Mouse (Mus musculus): ENCODE measurements around the gene Inpp5d. TPM values are rescaled to one million over a fixed set of nuclear protein-coding genes. Genes with fewer than 3 reads are reported as not detected.

Inpp5d gene
- polyA plus RNA-seq, 1 experiment: 86.5 TPM

GRCm38 (mm10) chr1:87636716-87637117, 16.6 kb downstream of the Inpp5d start:
- 82% methylated on average over 12 of the region's 12 CpGs for WGBS
- TF ChIP-seq POLR2A (IDR thresholded peaks at IDR 0.05; ENCODE audit: borderline replicate concordance, extremely low read depth, low read depth, low read length) (no peak), CTCF (IDR thresholded peaks at IDR 0.05; ENCODE audit: insufficient read depth, low read length) (no peak)
- H3K4me1 ChIP-seq (ENCODE audit: control insufficient read depth, insufficient read depth, low read length): peaks cover 37% of the 10 kb centered on the region
- H3K4me3 ChIP-seq (replicated peaks; ENCODE audit: extremely low read depth, low read depth, low read length): no peak overlapping the region
- no peak for DNase-seq

DNA sequence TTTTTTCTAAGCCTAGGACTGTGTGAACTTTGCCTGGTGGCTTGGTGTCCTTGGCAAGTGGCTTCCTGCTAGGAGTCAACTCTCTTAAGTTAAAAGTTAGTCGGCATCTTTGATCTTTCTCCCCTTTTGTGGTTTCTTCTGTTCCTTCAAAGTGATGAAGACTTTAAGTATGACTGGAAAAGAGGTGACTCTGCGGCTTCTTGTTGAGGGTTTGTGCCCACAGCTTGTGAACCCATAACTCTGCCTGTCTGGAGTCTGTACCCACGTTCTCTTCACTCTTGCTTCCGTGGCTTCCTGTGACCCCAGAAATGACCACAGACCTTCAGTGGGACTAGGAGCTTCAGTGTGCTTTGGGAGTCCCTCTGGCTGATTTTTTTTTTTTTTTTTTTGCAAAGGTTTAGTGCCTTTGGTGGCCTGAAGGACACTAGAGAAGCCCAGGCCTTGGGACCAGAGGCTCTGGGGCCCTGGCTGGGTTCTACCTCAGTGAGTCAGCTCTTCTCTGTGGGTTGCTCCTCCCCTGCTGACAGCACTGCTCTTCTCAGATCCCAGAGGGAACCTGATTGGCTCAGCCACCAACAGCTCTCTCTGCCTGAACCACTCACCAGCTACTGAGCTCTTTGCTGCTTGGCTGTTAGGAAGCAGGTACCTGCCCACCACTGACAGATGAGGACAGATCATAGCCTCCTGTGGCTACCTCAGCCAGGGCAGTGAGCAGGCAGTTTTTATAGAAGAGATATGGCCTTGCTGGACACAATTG, 17.2 kb downstream of the Inpp5d start:
- TF ChIP-seq CTCF (IDR thresholded peaks at IDR 0.05; ENCODE audit: insufficient read depth, low read length) (no peak), POLR2A (IDR thresholded peaks at IDR 0.05; ENCODE audit: borderline replicate concordance, extremely low read depth, low read depth, low read length) (no peak)
- Histone ChIP-seq H3K4me1 (ENCODE audit: control insufficient read depth, insufficient read depth, low read length) (peaks cover 38% of the 10 kb centered on the region), H3K4me3 (replicated peaks; ENCODE audit: extremely low read depth, low read depth, low read length) (no peak overlapping the region)
- DNase-seq: no peak
- WGBS: 66% methylated on average over 4 of the region's 4 CpGs

GRCm38 (mm10) chr1:87637878-87638600, 17.9 kb downstream of the Inpp5d start:
- Histone ChIP-seq H3K4me1 (ENCODE audit: control insufficient read depth, insufficient read depth, low read length) (peaks cover 36% of the 10 kb centered on the region), H3K4me3 (replicated peaks; ENCODE audit: extremely low read depth, low read depth, low read length) (no peak overlapping the region)
- DNase-seq: no peak
- no peak for TF ChIP-seq CTCF (IDR thresholded peaks at IDR 0.05; ENCODE audit: insufficient read depth, low read length)
- TF ChIP-seq POLR2A (IDR thresholded peaks at IDR 0.05; ENCODE audit: borderline replicate concordance, extremely low read depth, low read depth, low read length): no peak
- WGBS: 80% methylated on average over 4 of the region's 4 CpGs

GRCm38 (mm10) chr1:87639724-87640123, 19.6 kb downstream of the Inpp5d start:
- H3K4me3 ChIP-seq (replicated peaks; ENCODE audit: extremely low read depth, low read depth, low read length): no peak overlapping the region
- H3K4me1 ChIP-seq (ENCODE audit: control insufficient read depth, insufficient read depth, low read length): peaks cover 34% of the 10 kb centered on the region
- 45% methylated on average over 8 of the region's 8 CpGs for WGBS
- TF ChIP-seq CTCF (IDR thresholded peaks at IDR 0.05; ENCODE audit: insufficient read depth, low read length) (no peak), POLR2A (IDR thresholded peaks at IDR 0.05; ENCODE audit: borderline replicate concordance, extremely low read depth, low read depth, low read length) (no peak)
- no peak for DNase-seq

DNA sequence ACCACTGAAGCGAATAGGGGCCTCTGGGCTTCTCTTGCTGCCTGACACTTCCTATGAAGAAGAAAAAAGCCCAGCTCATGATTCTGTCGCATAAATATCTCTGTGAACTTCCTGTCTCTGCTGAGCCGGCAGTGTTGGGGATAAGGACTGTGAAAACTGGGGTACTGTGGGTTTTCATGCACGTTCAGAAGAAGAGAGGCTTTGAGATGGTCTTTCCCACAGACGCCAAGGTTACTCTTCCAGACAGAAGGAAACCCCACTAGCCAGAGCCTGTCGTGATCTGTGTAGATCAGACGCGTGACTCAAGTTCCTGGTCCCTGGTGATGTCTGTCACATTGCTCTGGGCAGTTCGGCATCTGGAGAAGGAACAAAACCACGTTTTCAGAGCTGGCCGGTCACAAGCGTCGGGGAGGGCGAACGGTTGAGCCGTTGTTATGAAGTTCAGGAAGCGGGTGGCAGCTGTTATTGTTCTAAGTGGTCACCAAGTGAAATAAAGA, 20.1 kb downstream of the Inpp5d start:
- peak; percentile 36; the same call in 1 of the 2 replicates for TF ChIP-seq POLR2A (IDR thresholded peaks at IDR 0.05; ENCODE audit: borderline replicate concordance, extremely low read depth, low read depth, low read length)
- TF ChIP-seq CTCF (IDR thresholded peaks at IDR 0.05; ENCODE audit: insufficient read depth, low read length): no peak
- 29% methylated on average over 17 of the region's 17 CpGs for WGBS
- peaks cover 32% of the 10 kb centered on the region for H3K4me1 ChIP-seq (ENCODE audit: control insufficient read depth, insufficient read depth, low read length)
- DNase-seq: peak; percentile 50
- no peak overlapping the region for H3K4me3 ChIP-seq (replicated peaks; ENCODE audit: extremely low read depth, low read depth, low read length)

DNA sequence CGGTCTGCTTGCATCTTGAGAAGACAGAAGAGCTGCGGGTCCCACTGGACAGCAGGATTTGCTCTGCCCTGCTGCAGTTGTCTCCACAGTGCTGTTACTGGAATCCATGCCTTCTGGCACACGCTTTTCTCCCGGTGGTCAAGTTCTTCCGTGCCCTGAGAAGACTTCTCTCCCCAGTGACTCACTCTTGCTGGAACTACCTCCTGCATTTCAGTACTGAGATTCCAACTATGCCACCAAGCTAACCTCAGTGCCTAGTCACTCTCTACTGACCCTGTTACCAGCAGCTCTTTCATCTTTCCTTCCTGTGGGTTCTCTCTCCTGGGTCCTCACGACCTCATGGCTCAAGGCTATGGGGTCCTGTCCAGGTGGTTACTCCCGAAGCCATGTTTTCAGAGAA, 22.9 kb downstream of the Inpp5d start:
- DNase-seq: no peak
- 84% methylated on average over 7 of the region's 7 CpGs for WGBS
- TF ChIP-seq CTCF (IDR thresholded peaks at IDR 0.05; ENCODE audit: insufficient read depth, low read length) (no peak), POLR2A (IDR thresholded peaks at IDR 0.05; ENCODE audit: borderline replicate concordance, extremely low read depth, low read depth, low read length) (no peak)
- no peak overlapping the region for H3K4me3 ChIP-seq (replicated peaks; ENCODE audit: extremely low read depth, low read depth, low read length)
- peaks cover 32% of the 10 kb centered on the region for H3K4me1 ChIP-seq (ENCODE audit: control insufficient read depth, insufficient read depth, low read length)

DNA sequence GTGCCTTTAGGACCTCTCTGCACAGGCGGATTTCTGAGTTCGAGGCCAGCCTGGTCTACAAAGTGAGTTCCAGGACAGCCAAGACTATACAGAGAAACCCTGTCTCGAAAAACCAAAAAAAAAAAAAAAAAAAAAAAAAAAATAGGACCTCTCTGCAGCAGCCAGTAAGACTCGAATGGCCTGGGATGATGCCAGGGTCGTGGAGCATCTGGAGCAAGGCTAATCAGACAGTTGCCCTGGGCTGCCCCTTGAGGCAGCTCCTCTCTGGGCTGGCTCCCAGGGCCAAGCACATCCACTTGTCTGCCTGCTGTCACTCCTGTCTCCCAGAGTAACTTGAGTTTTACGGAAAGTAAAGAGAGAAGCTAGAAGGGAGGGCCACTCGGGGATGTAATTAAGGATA, 24.9 kb downstream of the Inpp5d start:
- no peak for TF ChIP-seq POLR2A (IDR thresholded peaks at IDR 0.05; ENCODE audit: borderline replicate concordance, extremely low read depth, low read depth, low read length)
- no peak for TF ChIP-seq CTCF (IDR thresholded peaks at IDR 0.05; ENCODE audit: insufficient read depth, low read length)

GRCm38 (mm10) chr1:87645748-87646147, 25.6 kb downstream of the Inpp5d start:
- no peak for TF ChIP-seq CTCF (IDR thresholded peaks at IDR 0.05; ENCODE audit: insufficient read depth, low read length)
- TF ChIP-seq POLR2A (IDR thresholded peaks at IDR 0.05; ENCODE audit: borderline replicate concordance, extremely low read depth, low read depth, low read length): no peak
- Histone ChIP-seq H3K4me3 (replicated peaks; ENCODE audit: extremely low read depth, low read depth, low read length) (no peak overlapping the region), H3K4me1 (ENCODE audit: control insufficient read depth, insufficient read depth, low read length) (peaks cover 28% of the 10 kb centered on the region)
- no peak for DNase-seq
- WGBS: 39% methylated on average over 6 of the region's 6 CpGs

More for the DNA sequence above, 24.9 kb downstream of the Inpp5d start:
- DNase-seq: no peak
- WGBS: 56% methylated on average over 7 of the region's 7 CpGs
- H3K4me1 ChIP-seq (ENCODE audit: control insufficient read depth, insufficient read depth, low read length): peaks cover 32% of the 10 kb centered on the region
- H3K4me3 ChIP-seq (replicated peaks; ENCODE audit: extremely low read depth, low read depth, low read length): no peak overlapping the region

DNA sequence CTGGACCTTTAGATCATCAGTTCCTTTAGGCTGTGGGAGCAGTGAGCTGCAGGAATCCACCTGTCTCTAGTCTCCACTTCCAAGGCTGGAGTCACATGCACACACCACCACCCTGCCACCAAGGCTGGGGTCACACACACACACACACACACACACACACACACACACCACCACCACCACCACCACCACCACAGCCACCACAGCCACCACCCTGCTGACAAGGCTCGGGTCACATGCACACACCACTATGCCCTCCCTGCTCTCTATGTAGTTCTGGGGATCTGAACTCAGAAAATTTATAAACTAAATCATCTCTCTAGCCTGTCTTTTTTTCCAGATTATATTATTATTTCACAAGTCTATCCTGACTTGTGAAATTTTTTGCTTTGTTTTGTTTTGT, 27.7 kb downstream of the Inpp5d start:
- no peak for TF ChIP-seq POLR2A (IDR thresholded peaks at IDR 0.05; ENCODE audit: borderline replicate concordance, extremely low read depth, low read depth, low read length)
- TF ChIP-seq CTCF (IDR thresholded peaks at IDR 0.05; ENCODE audit: insufficient read depth, low read length): no peak
- H3K4me1 ChIP-seq (ENCODE audit: control insufficient read depth, insufficient read depth, low read length): peaks cover 23% of the 10 kb centered on the region
- no peak for DNase-seq
- H3K4me3 ChIP-seq (replicated peaks; ENCODE audit: extremely low read depth, low read depth, low read length): no peak overlapping the region
- WGBS: 76% methylated on average over 1 of the region's 1 CpGs
